Mouse (Mus musculus) bone marrow, adult 2 months (tissue): ENCODE results near the gene Ttc7. TPM values are rescaled to one million over a fixed set of nuclear protein-coding genes. Genes with fewer than 3 reads are reported as not detected.
A peak's percentile ranks its signal among the peaks of the same experiment; 100 is the strongest.

ENCODE experiments used
- H3K27ac ChIP-seq: fragments of 200-500 bp; 2 replicates; pipeline ENCODE4 v1.5.1; 2012; ENCODE audit warnings: low read depth, mild to moderate bottlenecking, control low read depth, inconsistent platforms, low read length; ENCODE audit not compliant: control insufficient read depth, poor library complexity, insufficient read depth
- H3K4me1 ChIP-seq: fragments of 200-500 bp; 2 replicates; pipeline ENCODE4 v1.6.1; 2011; ENCODE audit warnings: low read length; ENCODE audit not compliant: control insufficient read depth, insufficient read depth
- H3K4me3 ChIP-seq: fragments of 200-500 bp; replicated peaks from 2 replicates; pipeline ENCODE3; 2011; ENCODE audit warnings: mild to moderate bottlenecking, low read depth, low read length, control low read depth; ENCODE audit not compliant: control insufficient read depth
- CTCF ChIP-seq: fragments of 200-500 bp; IDR thresholded peaks from 2 replicates; pipeline ENCODE4 v1.5.1; 2011; ENCODE audit warnings: low read length, control low read depth; ENCODE audit not compliant: control insufficient read depth, insufficient read depth
- POLR2A ChIP-seq: fragments of 200-500 bp; IDR thresholded peaks from 2 replicates; pipeline ENCODE4 v1.6.1; 2011; ENCODE audit warnings: low read depth, mild to moderate bottlenecking, control low read depth, low read length, borderline replicate concordance; ENCODE audit not compliant: control insufficient read depth
- WGBS: fragments of 180-500 bp; shearing (Covaris S2); methylation state at CpG from one replicate; pipeline ENCODE4 v1.1.7; 2018; 5-methylcytosine and 5-hydroxymethylcytosine counted together
- polyA plus RNA-seq: library from polyadenylated mRNA; stranded (reverse); fragments of >200 nt; gene quantifications from 2 replicates; pipeline ENCODE4 v1.2.4, GENCODE M21; 2011; ENCODE audit warnings: low replicate concordance; ENCODE audit not compliant: missing spikeins, insufficient read depth, insufficient read length

The Ttc7 gene
- polyA plus RNA-seq, 1 experiment: 77.9 TPM

DNA sequence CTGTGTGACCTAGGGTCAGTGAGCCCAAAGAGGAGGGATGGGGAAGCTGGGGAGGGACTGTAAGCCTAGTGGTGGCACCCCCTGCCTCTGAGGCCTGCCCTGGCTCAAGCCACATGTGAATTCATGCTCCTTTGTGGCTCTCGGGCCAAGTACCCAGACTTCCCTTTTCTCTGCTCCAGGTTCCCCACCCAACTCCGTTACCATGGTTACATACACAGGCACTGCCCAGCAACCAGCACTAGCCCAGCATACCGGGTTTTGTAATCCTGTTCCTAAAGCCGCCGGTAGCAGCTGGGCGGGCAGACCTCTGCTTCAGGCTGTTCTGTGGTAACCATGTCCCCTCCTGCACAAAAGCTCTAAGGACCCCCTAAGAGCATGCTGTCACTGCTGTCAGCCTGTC, 44.3 kb downstream of the Ttc7 start:
- Histone ChIP-seq H3K4me3 (no peak overlapping the region), H3K4me1 (peaks cover 8% of the 10 kb centered on the region), H3K27ac (no peak overlapping the region)
- TF ChIP-seq CTCF: peak; percentile 5; the same call in 1 of the 2 replicates
- no peak for TF ChIP-seq POLR2A
- 8% methylated on average over 6 of the region's 6 CpGs for WGBS

DNA sequence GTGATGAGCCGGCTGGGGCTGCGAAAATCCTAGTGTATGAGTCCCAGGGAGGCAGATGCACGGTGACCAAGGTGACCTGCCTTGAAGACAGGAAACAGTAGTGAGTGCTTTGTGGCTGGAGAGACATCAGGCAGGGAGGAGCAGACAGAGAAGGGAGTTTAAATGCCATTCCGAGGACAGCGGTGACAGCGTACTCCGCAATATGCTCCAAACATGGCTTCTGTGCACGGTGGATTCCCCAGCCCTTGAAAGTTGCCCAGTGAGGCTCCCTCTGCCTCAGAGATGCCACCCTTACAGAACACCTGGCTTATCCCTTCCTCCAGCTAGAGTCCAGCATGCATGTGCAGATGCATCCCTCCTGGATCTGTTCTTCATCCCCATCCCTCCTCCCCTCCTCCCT, 45.0 kb downstream of the Ttc7 start:
- TF ChIP-seq POLR2A (no peak), CTCF (no peak)
- no peak overlapping the region for H3K27ac ChIP-seq
- whole genome bisulfite sequencing: 73% methylated on average over 8 of the region's 8 CpGs
- peaks cover 8% of the 10 kb centered on the region for H3K4me1 ChIP-seq
- no peak overlapping the region for H3K4me3 ChIP-seq

GRCm38 (mm10) chr17:87328177-87328768, 45.6 kb downstream of the Ttc7 start:
- 84% methylated on average over 8 of the region's 9 CpGs for WGBS
- TF ChIP-seq CTCF (no peak), POLR2A (no peak)
- Histone ChIP-seq H3K27ac (no peak overlapping the region), H3K4me3 (no peak overlapping the region), H3K4me1 (peaks cover 8% of the 10 kb centered on the region)

GRCm38 (mm10) chr17:87329144-87329700, 46.5 kb downstream of the Ttc7 start:
- H3K4me3 ChIP-seq: no peak overlapping the region
- 92% methylated on average over 18 of the region's 18 CpGs for WGBS
- H3K4me1 ChIP-seq: peaks cover 8% of the 10 kb centered on the region
- TF ChIP-seq POLR2A (no peak), CTCF (no peak)
- no peak overlapping the region for H3K27ac ChIP-seq

DNA sequence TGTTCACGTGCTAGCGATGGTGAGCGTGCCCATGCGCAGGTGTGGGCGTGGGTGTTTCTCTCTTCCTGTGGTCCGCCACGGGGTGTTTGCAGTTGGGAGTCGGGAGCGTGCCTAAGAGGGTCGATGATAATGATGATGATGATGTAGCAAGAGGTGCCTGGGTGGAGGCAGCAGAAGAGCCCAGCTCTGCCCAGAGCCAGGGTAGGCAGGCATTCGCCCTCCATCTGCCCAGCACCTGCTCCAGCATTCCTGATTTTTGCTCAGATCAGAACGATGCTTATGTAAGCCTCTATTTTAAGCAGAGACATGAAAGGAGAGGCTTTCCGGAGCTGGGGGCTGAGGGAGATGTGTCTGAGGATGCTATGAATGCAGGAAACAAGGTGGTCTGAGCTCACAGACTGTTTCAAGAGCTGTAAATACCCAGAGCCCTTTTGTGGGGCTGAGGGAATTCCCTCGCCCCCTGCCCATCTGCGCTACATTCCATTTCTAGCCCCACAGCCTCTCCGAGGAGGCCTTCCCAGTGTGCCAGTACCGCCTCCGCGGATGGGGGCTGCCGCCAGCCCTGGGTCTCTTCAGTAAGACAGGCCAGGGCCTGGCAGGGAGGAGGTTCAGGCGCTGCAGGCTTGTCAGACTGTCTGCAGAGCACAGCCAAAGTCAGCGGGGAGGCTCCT, 47.7 kb downstream of the Ttc7 start:
- TF ChIP-seq POLR2A (no peak), CTCF (no peak)
- no peak overlapping the region; the same call in 1 of the 2 replicates for H3K27ac ChIP-seq
- H3K4me1 ChIP-seq: peaks cover 8% of the 10 kb centered on the region
- no peak overlapping the region for H3K4me3 ChIP-seq
- 69% methylated on average over 22 of the region's 22 CpGs for WGBS

DNA sequence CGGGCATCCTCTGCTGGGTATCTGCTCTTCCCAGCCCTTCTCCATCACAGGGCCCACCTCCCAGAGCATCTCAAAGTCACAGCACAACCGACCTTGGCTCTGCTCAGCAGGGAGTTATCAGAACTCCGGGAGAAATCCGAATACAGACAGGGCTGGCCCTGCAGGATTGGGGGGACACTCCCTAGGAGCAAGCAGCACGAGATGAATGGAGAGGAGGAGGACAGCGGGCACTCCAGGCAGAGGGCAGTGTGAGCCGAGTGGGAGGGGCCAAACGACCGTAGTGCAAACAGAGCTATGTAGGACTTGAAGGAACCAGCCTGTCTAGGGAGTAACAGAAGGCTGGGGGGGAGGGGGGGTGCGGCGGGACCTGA, 48.2 kb downstream of the Ttc7 start:
- Histone ChIP-seq H3K4me3 (no peak overlapping the region), H3K27ac (no peak overlapping the region; the same call in 1 of the 2 replicates), H3K4me1 (peaks cover 8% of the 10 kb centered on the region)
- 7% methylated on average over 11 of the region's 11 CpGs for WGBS
- TF ChIP-seq CTCF (no peak), POLR2A (no peak)

GRCm38 (mm10) chr17:87331336-87332141, 48.9 kb downstream of the Ttc7 start:
- TF ChIP-seq CTCF (no peak), POLR2A (no peak)
- no peak overlapping the region for H3K4me3 ChIP-seq
- 60% methylated on average over 11 of the region's 11 CpGs for WGBS
- peaks cover 3% of the 10 kb centered on the region for H3K4me1 ChIP-seq
- no peak overlapping the region for H3K27ac ChIP-seq
